Mouse (Mus musculus) small intestine, adult 2 months (tissue): ENCODE results near the gene Gjd3.

Source experiments
- CTCF ChIP-seq: fragments of 200-500 bp; IDR thresholded peaks from 2 replicates; pipeline ENCODE4 v1.5.1; 2012; ENCODE audit warnings: low read depth, mild to moderate bottlenecking, control low read depth, inconsistent platforms, low read length, moderate library complexity, mixed read lengths; ENCODE audit not compliant: insufficient replicate concordance, insufficient read length; ENCODE audit errors: extremely low read depth
- POLR2A ChIP-seq: fragments of 200-500 bp; IDR thresholded peaks from 2 replicates; pipeline ENCODE4 v1.6.1; 2012; ENCODE audit warnings: low read depth, mild to moderate bottlenecking, control low read depth, inconsistent platforms, low read length, moderate library complexity

GRCm38 (mm10) chr11:99013856-99014255, 31.0 kb upstream of the Gjd3 start:
- TF ChIP-seq CTCF (no peak), POLR2A (no peak)
